Mouse (Mus musculus) lung, adult 18-20 months (tissue): Measurements from ENCODE around the gene Mcm10.

Experiments used
- DNase-seq, 2 experiments: peaks; one replicate each; pipeline ENCODE4 v3.0.0; 2022; ENCODE audit warnings: mixed read lengths in 2 of 2

The Mcm10 gene

DNA sequence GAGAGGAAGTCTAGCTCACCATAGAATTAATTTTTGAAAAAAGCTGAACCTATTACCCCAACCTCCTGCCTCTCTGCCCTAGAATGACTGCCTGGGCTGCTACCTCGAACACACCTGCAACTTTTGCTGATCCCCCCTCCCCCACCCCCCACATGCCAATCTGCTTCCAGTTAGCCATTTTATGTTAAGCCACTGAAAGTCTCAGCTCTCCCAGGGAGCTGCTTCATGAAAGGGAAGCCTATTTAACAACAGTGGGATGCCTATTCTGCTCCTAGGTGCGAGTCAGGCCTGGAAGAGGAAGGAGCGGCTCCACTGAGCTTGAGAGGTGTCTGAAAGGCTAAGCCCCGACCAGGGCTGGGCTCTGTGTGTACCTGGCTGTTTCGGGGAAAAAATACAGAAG, 28.6 kb downstream of the Mcm10 start:
- no peak for DNase-seq

GRCm38 (mm10) chr2:4978091-4978490, 34.5 kb downstream of the Mcm10 start:
- no peak for DNase-seq

GRCm38 (mm10) chr2:4975807-4976206, 36.8 kb downstream of the Mcm10 start, which contains the start of gene Ucma:
Ucma (plus strand) TSS chr2:4976122.
- no peak for DNase-seq

- no peak for DNase-seq
Measured at GRCm38 (mm10) chr2:4969083-4969482, 43.5 kb downstream of the Mcm10 start.

DNA sequence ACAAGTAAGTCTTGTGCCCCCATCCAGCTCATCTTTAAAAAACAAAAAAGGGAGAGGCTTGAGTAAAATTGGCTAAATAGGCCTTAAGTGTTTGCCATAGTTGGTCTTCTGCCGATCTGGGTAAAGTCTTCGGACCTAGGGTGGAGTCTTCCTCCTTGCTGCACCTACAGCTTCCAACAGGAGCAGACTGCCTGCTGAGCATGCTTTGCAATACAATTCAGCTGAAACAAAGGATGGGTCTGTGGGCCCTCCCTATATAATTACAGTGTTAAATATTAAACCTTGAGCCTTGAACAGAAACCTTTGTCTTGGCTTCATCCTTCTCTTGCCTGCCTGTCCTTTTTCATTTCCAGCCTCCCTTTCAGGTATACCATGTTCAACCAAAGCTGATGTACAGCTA, 44.8 kb downstream of the Mcm10 start:
- DNase-seq = no peak

DNA sequence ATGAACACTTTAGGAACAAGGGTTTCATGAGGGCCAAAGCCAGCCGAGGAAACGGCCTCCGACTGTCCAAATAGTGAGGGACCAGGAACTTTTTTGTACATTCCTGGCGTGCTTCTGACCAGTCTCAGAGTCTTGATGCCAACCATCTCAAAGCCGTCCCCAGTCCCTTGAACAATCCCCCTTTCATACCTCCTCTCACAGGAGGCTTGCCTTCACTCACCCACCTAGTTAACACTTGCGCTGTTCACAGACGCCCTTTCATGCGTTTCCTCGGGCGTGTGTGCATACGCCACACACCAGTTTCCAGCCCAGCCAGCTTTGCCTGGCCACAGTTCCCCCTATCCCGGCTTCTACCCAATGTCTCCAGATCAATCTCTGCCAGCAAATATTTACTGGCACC, 54.6 kb downstream of the Mcm10 start:
- no peak for DNase-seq

DNA sequence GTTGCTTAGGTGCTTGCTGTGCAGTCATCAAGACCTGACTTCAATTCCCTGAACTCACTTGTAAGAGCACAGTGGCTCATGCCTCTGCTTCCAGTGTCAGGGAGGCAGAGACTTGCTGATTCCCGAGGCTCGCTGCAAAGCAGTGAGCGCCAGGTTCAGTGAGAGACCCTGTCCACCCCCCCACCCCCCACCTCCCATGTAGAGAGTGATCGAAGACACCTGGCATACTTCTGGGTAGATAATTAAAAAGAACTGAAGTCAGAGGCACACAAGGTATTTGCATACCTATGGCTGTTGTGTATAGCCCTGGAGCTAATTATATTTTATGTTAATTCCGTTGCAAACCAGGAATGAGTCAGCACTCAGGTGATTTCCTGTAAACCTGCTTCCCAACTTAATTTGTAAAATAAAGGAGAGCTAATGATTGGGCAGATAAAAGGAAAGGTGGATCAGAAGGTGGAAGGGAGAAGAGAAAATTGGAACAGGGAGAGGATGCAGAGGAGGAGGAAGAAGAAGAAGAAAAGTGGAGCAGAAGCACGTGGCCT, 58.3 kb downstream of the Mcm10 start:
- DNase-seq = no peak

DNA sequence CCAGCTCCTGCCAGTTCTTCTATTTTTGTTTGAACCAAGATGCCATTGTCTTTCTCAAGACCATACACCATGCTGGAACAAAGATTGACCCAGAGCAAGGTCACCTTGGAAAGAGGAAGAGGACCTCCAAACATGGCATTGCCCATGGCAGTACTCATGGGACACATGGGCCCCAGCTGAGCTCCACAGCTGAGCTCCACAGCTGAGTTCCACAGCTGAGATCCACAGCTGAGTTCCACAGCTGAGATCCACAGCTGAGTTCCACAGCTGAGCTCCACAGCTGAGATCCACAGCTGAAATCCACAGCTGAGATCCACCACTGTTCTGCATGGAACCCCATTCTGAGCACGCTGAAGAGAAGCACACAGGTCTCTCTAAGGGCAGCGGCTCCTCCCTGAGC, 61.6 kb downstream of the Mcm10 start:
- no peak for DNase-seq

- DNase-seq = peak; percentile 9 to 18
Measured at GRCm38 (mm10) chr2:4949691-4950090, 62.9 kb downstream of the Mcm10 start.

DNA sequence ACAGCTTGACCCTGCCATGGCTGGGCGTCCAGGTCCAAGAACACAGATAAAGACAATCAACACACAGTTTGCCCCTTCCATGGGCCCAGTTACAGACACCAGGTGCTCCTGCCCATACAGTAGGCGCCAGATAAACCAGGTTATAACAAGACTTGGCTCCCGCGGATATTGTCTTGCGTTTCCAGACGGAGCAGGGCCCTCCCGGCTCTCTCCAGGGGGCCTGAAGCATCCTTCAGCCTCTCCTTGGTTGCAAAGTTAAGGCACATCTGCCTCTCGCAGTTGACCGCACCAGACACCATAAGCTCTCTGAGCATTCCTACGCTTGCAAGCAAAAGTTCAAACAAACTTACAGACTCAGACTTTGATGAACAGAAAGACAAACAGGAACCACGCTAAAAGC, 71.7 kb downstream of the Mcm10 start:
- DNase-seq = no peak
